Mouse (Mus musculus) gastrocnemius, adult 2 months (tissue): ENCODE results near the gene Tmsb4x. TPM values are rescaled to one million over a fixed set of nuclear protein-coding genes. Genes with fewer than 3 reads are reported as not detected.

Source experiments
- DNase-seq: peaks from one replicate; pipeline ENCODE4 v3.0.0; 2022
- H3K27ac ChIP-seq: fragments of 200-600 bp; 2 replicates; pipeline ENCODE4 v1.8.1; 2022; ENCODE audit warnings: mild to moderate bottlenecking
- H3K4me3 ChIP-seq: fragments of 200-600 bp; 2 replicates; pipeline ENCODE4 v1.8.1; 2022; ENCODE audit warnings: mild to moderate bottlenecking, moderate library complexity
- CTCF ChIP-seq: fragments of 200-600 bp; IDR thresholded peaks from 2 replicates; pipeline ENCODE4 v1.8.1; 2022; ENCODE audit warnings: antibody characterized with exemption, mild to moderate bottlenecking, moderate library complexity
- intact Hi-C: fragments of 180-260 bp; cut with DNase I; formaldehyde crosslinking; loops from one replicate; pipeline ENCODE4 v1.15.1; 2025
- total RNA-seq, 2 experiments: library from RNA; stranded (reverse); gene quantifications; 2 replicates each; pipeline ENCODE4 v1.2.3; 2021

Gene Tmsb4x
- total RNA-seq, 2 experiments from 2014 or later, result 120 to 207 TPM

DNA sequence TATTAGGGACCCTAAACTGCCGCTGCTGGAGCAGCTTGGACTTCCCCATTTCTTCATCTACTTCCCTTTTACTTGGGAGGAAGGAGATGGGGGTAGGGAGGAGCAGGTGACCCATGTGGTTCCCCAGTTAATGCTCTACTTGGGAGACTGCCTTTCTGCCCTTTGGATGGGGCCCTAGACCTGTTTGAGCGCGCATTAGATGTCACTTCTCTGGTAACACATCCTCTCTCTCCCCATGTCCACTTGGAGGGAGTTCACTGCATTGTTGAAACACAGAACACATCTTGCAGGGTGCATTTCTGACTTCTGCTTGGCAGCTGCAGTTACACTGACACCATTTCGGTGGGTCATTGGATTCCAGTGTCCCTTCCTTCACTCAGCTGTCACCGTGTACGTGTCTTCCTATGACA is 1.2 kb upstream of the Tmsb4x start:
- no peak for TF ChIP-seq CTCF
- Histone ChIP-seq H3K4me3 (peak overlapping the region; percentile 84), H3K27ac (peak overlapping the region; percentile 79)
- no peak for DNase-seq
- intact Hi-C loops, result no loop called here

- peak overlapping the region; percentile 84 for H3K4me3 ChIP-seq
- H3K27ac ChIP-seq, result peak overlapping the region; percentile 79
- intact Hi-C loops, result loop anchor here (10.0 kb wide), 2 partner anchors 55 to 125 kb away; no protein-coding TSS in a partner anchor
- no peak for TF ChIP-seq CTCF
- DNase-seq, result no peak
These were observed 713 bp upstream of the Tmsb4x start for GRCm38 (mm10) chrX:167209828-167210227.

GRCm38 (mm10) chrX:167208506-167208820 is 652 bp downstream of the Tmsb4x start:
- H3K4me3 ChIP-seq, result peak overlapping the region; percentile 84
- intact Hi-C loops, result loop anchor here (10.0 kb wide), 2 partner anchors 54 to 124 kb away; no protein-coding TSS in a partner anchor
- TF ChIP-seq CTCF, result no peak
- peak overlapping the region; percentile 79 for H3K27ac ChIP-seq
- DNase-seq, result peak; percentile 47

DNA sequence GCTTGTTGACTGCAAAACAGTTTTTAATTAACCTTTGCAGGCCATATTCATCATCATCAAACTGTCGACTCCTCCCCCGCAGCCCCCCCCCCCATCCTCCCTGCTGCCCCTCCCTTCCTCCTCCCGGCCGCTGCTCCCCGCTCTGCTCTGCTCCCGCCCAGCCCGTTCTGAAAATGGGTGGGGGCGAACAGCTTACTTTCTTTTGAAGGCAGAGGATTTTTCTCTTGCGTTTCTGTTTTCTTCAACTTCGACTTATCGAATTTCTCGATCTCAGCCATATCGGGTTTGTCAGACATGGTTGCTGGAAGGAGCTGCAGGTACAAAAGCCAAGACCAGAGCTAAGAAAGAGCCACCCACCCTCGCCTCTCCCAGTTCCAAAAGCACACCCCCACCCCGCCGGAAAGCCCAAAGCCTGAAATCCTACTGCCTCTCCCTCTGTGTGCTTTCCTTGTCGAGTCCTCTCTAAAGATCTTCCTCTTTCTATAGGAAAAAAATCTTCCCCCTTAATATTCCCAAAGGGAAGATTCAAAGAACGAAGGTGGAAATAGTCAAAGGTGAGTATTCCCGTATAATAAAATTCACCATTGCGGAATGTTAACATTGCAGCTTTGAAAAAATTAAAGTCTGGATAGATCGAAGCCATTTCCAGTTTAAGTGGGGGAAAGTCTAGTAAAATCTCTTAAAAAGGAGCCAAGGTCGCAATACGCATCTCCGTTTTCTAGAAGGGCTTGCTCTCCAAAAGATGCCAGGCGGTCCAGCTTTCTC is 1.2 kb downstream of the Tmsb4x start:
- TF ChIP-seq CTCF, result no peak
- H3K27ac ChIP-seq, result peak overlapping the region; percentile 79
- peak; percentile 45 for DNase-seq
- peak overlapping the region; percentile 84 for H3K4me3 ChIP-seq
- intact Hi-C loops, result loop anchor here (10.0 kb wide), 2 partner anchors 53 to 123 kb away; no protein-coding TSS in a partner anchor

GRCm38 (mm10) chrX:167205813-167206520 is 3.1 kb downstream of the Tmsb4x start:
- no peak for DNase-seq
- no peak for TF ChIP-seq CTCF
- Histone ChIP-seq H3K4me3 (peak overlapping the region; percentile 84), H3K27ac (peak overlapping the region; percentile 79)
- intact Hi-C loops, result loop anchor here (10.0 kb wide), 2 partner anchors 51 to 121 kb away; no protein-coding TSS in a partner anchor

DNA sequence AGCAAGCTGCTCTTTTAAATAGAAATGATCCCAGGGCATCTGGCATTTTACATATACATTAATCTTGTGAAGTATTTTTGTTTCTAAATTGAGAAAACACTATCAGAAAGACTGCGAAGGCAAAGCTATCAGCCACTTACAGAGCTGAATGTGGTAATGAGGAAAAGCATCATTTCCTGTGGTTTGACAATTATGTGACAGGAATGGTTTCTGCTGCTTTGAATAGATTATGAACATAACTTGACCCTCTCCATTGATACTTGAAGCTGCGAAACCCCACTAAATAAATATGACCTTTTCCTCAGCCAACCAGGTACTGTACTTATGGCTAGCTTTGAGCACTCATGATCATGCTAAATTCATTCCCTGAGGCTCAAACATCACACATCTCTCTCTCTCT is 7.8 kb downstream of the Tmsb4x start:
- H3K27ac ChIP-seq, result peak overlapping the region; percentile 66
- no peak for TF ChIP-seq CTCF
- no peak for DNase-seq
- intact Hi-C loops, result loop anchor here (10.0 kb wide), 2 partner anchors 47 to 117 kb away; no protein-coding TSS in a partner anchor
- no peak overlapping the region for H3K4me3 ChIP-seq

GRCm38 (mm10) chrX:167195228-167195649 is 13.9 kb downstream of the Tmsb4x start:
- H3K4me3 ChIP-seq, result no peak overlapping the region

GRCm38 (mm10) chrX:167186306-167186705 is 22.8 kb downstream of the Tmsb4x start:
- H3K27ac ChIP-seq, result no peak overlapping the region
- no peak for DNase-seq
- intact Hi-C loops, result no loop called here
- TF ChIP-seq CTCF, result no peak
- H3K4me3 ChIP-seq, result no peak overlapping the region

More at GRCm38 (mm10) chrX:167195228-167195649, 13.9 kb downstream of the Tmsb4x start:
- TF ChIP-seq CTCF, result no peak
- intact Hi-C loops, result no loop called here
- no peak overlapping the region for H3K27ac ChIP-seq
- no peak for DNase-seq

DNA sequence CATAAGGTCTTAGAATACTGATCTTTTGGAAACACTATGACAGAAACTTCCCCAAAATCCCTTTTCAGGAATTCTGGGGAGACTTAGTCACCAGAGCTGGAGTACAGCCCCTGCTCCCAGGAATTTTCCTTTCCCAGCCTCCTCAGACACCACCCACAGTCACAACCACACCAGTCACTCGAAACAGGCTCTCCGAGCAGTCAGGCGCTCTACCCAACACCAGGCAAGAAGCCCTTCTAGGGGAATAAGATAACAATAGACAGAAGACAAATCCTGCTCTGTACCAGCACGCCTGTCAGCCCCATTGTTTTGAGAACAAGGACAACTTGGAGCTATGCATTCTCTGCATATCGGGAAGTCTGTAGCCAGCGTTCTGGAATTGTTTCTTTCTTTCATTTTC is 25.6 kb downstream of the Tmsb4x start:
- Histone ChIP-seq H3K4me3 (no peak overlapping the region), H3K27ac (peak overlapping the region; percentile 35; the same call in 1 of the 2 replicates)
- intact Hi-C loops, result no loop called here
- no peak for TF ChIP-seq CTCF
- no peak for DNase-seq

- Histone ChIP-seq H3K4me3 (no peak overlapping the region), H3K27ac (no peak overlapping the region)
- intact Hi-C loops, result no loop called here
- no peak for TF ChIP-seq CTCF
- DNase-seq, result no peak
These were observed 26.7 kb downstream of the Tmsb4x start for GRCm38 (mm10) chrX:167182411-167182810.

- peak; percentile 21 for DNase-seq
- intact Hi-C loops, result no loop called here
- TF ChIP-seq CTCF, result no peak
- Histone ChIP-seq H3K4me3 (no peak overlapping the region), H3K27ac (peak overlapping the region; percentile 38)
These were observed 29.0 kb downstream of the Tmsb4x start for GRCm38 (mm10) chrX:167179961-167180642.

DNA sequence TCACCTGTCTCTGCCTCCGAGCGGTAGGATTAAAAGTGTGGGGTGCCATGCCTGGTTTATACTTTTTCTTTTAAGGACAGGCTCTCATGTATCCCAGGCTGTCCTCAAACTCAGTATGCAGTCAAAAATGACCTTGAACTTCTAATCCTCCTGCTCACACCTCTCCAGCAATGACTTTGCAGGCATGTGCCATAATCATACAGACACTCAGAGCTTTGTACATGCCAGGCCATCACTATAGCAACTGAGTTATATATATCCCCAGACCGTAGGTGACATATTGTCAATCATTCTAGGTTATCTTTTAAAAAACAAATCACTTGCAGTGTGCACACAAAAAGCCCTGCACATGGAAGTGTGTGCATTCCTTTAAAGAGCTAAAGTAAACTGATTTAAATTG is 29.6 kb downstream of the Tmsb4x start:
- TF ChIP-seq CTCF, result no peak
- Histone ChIP-seq H3K27ac (peak overlapping the region; percentile 38), H3K4me3 (no peak overlapping the region)
- intact Hi-C loops, result no loop called here
- DNase-seq, result no peak
